ENCODE assay signal across 8 mouse cellular contexts in genomic region chrX:75084774-75085508, GRCm38 (mm10). TPM values are rescaled to one million over a fixed set of nuclear protein-coding genes. Genes with fewer than 3 reads are reported as not detected.
A peak's percentile ranks its signal among the peaks of the same experiment; 100 is the strongest.
DNase-seq lines count a peak whose midpoint lies in the region; ATAC-seq and TF ChIP-seq lines count a peak whose summit lies in the region.

Gene Gab3, minus strand, starts transcription at chrX:75085458.

- no peaks in the 10 kb centered on the region for H3K27me3 ChIP-seq in hindbrain, embryonic 12.5 days

- peak within 1 kb of the TSS; percentile 48 for H3K4me3 ChIP-seq in hindbrain, embryonic 12.5 days
- peak within 1 kb of the TSS; percentile 52 for H3K4me3 ChIP-seq in left cerebral cortex, adult 2 months

- intact Hi-C loops in left cerebral cortex, adult 2 months (cut with DNase I), result loop anchor here (5.0 kb wide), 1 partner anchor 588 kb away; no protein-coding TSS in a partner anchor

- H3K4me2 ChIP-seq in hindbrain, embryonic 12.5 days (replicated peaks), result peak within 1 kb of the TSS; percentile 57

- no peaks in the 10 kb centered on the region for H3K4me1 ChIP-seq in hindbrain, embryonic 12.5 days

- H3K9ac ChIP-seq in hindbrain, embryonic 12.5 days, result peak within 1 kb of the TSS; percentile 53

- H3K9me3 ChIP-seq in hindbrain, embryonic 12.5 days (replicated peaks), result no peaks in the 10 kb centered on the region

- DNase-seq in T-cell, adult 2 months (ENCODE audit: low spot score), result peak; percentile 69
- peak; percentile 58 for DNase-seq in cerebellum, adult 9-11 months
- peak; percentile 33 to 39 for DNase-seq in left cerebral cortex, adult 2 months (ENCODE audit: extremely low spot score in 1 of 2, low spot score in 2 of 2)
- peak; percentile 19 to 34 for DNase-seq in right cerebral cortex, adult 2 months (ENCODE audit: low spot score in 2 of 2)
- peak; percentile 70 for DNase-seq in yolk sac, embryonic 10.5 days (ENCODE audit: low spot score)

- 15% methylated on average over 12 of the region's 17 CpGs for WGBS in hindbrain, embryonic 12.5 days

- no peak within 1 kb of the TSS for H3K27ac ChIP-seq in hindbrain, embryonic 12.5 days
- H3K27ac ChIP-seq in left cerebral cortex, adult 2 months, result no peak within 1 kb of the TSS

- no peaks in the 10 kb centered on the region for H3K36me3 ChIP-seq in hindbrain, embryonic 12.5 days

- ATAC-seq in frontal cortex, adult (ENCODE audit: low TSS enrichment), result peak; percentile 94
- peak; percentile 83 for ATAC-seq in hindbrain, embryonic 12.5 days (ENCODE audit: low FRiP score)
- peak; percentile 98 for ATAC-seq in megakaryocyte, adult 5-6 weeks (ENCODE audit: poor library complexity, severe bottlenecking)

- TF ChIP-seq CTCF in left cerebral cortex, adult 2 months (IDR thresholded peaks at IDR 0.05), result no peak

RNA-seq across cellular contexts. Expression of gene Gab3, which starts in this region (rescaled TPM):
- 1.2 and 1.7 TPM in 2 replicates for polyA plus RNA-seq in hindbrain, embryonic 12.5 days (2016; fragmentation: Nextera tagmentation; extraction: Ambion mirVana)
- 1 to 10 TPM; 1.9 to 2.2 TPM for total RNA-seq in left cerebral cortex, adult 2 months (2021)
- total RNA-seq in megakaryocyte, adult 5-6 weeks (2015), result 15.3 and 19.9 TPM in 2 replicates
- 6.2 and 10.0 TPM in 2 replicates for total RNA-seq in megakaryocyte, adult 5-6 weeks (2017)
